Mouse (Mus musculus) A20 (cell line): ENCODE data around the gene 5330417H12Rik.

ENCODE experiments used
- DNase-seq: peaks from one replicate; pipeline ENCODE4 v3.0.0-alpha.2; 2011; ENCODE audit warnings: low read depth, low spot score

5330417H12Rik gene

GRCm38 (mm10) chr7:107625781-107626180 is 820 bp upstream of the 5330417H12Rik start:
- no peak for DNase-seq

GRCm38 (mm10) chr7:107624432-107624831 is 529 bp downstream of the 5330417H12Rik start:
- DNase-seq, result no peak

GRCm38 (mm10) chr7:107620137-107620536 is 4.8 kb downstream of the 5330417H12Rik start:
- no peak for DNase-seq

GRCm38 (mm10) chr7:107619225-107619624 is 5.7 kb downstream of the 5330417H12Rik start:
- no peak for DNase-seq

- no peak for DNase-seq
Measured at GRCm38 (mm10) chr7:107618028-107618992, 6.7 kb downstream of the 5330417H12Rik start.

GRCm38 (mm10) chr7:107610880-107611279 is 14.1 kb downstream of the 5330417H12Rik start:
- DNase-seq, result no peak

GRCm38 (mm10) chr7:107609622-107610255 is 15.2 kb downstream of the 5330417H12Rik start:
- peak; percentile 63 for DNase-seq

- no peak for DNase-seq
Measured at GRCm38 (mm10) chr7:107607766-107608165, 17.2 kb downstream of the 5330417H12Rik start.

- no peak for DNase-seq
Measured at GRCm38 (mm10) chr7:107602913-107603312, 22.0 kb downstream of the 5330417H12Rik start.

- no peak for DNase-seq
Measured at GRCm38 (mm10) chr7:107602505-107602904, 22.5 kb downstream of the 5330417H12Rik start.

GRCm38 (mm10) chr7:107600651-107601050 is 24.3 kb downstream of the 5330417H12Rik start:
- no peak for DNase-seq

- DNase-seq, result no peak
Measured at GRCm38 (mm10) chr7:107597956-107598355, 27.0 kb downstream of the 5330417H12Rik start.

GRCm38 (mm10) chr7:107596753-107597152 is 28.2 kb downstream of the 5330417H12Rik start:
- DNase-seq, result no peak

GRCm38 (mm10) chr7:107595426-107595825 is 29.5 kb downstream of the 5330417H12Rik start:
- DNase-seq, result peak; percentile 38

GRCm38 (mm10) chr7:107594857-107595402 is 30.0 kb downstream of the 5330417H12Rik start, which contains the start of gene Ppfibp2:
Gene Ppfibp2, plus strand, starts transcription at chr7:107595207.
- DNase-seq, result peak; percentile 91

- DNase-seq, result peak; percentile 87
Measured at GRCm38 (mm10) chr7:107594325-107594856, 30.6 kb downstream of the 5330417H12Rik start.

- peak; percentile 90 for DNase-seq
Measured at GRCm38 (mm10) chr7:107593904-107594303, 31.1 kb downstream of the 5330417H12Rik start.

GRCm38 (mm10) chr7:107592641-107593040 is 32.3 kb downstream of the 5330417H12Rik start:
- DNase-seq, result peak; percentile 22

GRCm38 (mm10) chr7:107574276-107574675 is 50.7 kb downstream of the 5330417H12Rik start:
- no peak for DNase-seq
